Mouse (Mus musculus) spleen, adult 2 months (tissue): ENCODE measurements around the gene Rhobtb3.

ENCODE experiments used
- CTCF ChIP-seq: fragments of 200-500 bp; IDR thresholded peaks from 2 replicates; pipeline ENCODE4 v1.5.1; 2011; ENCODE audit warnings: mild to moderate bottlenecking, inconsistent platforms; ENCODE audit not compliant: insufficient read depth, insufficient read length, insufficient replicate concordance; ENCODE audit errors: extremely low read depth
- POLR2A ChIP-seq: fragments of 200-500 bp; IDR thresholded peaks from 2 replicates; pipeline ENCODE4 v1.6.1; 2011; ENCODE audit warnings: low read depth, low read length, inconsistent platforms

- TF ChIP-seq POLR2A = no peak
- TF ChIP-seq CTCF = no peak
Observed at GRCm38 (mm10) chr13:75865486-75866184, 78.1 kb downstream of the Rhobtb3 start.
